Mouse (Mus musculus) gastrocnemius, adult 18-20 months (tissue): Measurements from ENCODE around the gene Ppib. TPM values are rescaled to one million over a fixed set of nuclear protein-coding genes. Genes with fewer than 3 reads are reported as not detected.
A peak's percentile ranks its signal among the peaks of the same experiment; 100 is the strongest.

Source experiments
- DNase-seq: peaks from one replicate; pipeline ENCODE4 v3.0.0; 2021; ENCODE audit warnings: low spot score
- total RNA-seq, 2 experiments: library from RNA; stranded (reverse); gene quantifications; 2 replicates each; pipeline ENCODE4 v1.2.3; 2021

Gene Ppib
- total RNA-seq, 2 experiments from 2014 or later = 32.4 to 38.4 TPM

GRCm38 (mm10) chr9:66072754-66073153 is 12.7 kb downstream of the Ppib start:
- DNase-seq = no peak

- no peak for DNase-seq
Observed at GRCm38 (mm10) chr9:66078072-66078471, 18.1 kb downstream of the Ppib start.

GRCm38 (mm10) chr9:66078493-66078892 is 18.5 kb downstream of the Ppib start:
- no peak for DNase-seq

- DNase-seq = no peak
Observed at GRCm38 (mm10) chr9:66080804-66081459, 20.9 kb downstream of the Ppib start.

GRCm38 (mm10) chr9:66081999-66082398 is 22.0 kb downstream of the Ppib start:
- no peak for DNase-seq

GRCm38 (mm10) chr9:66084171-66084570 is 24.1 kb downstream of the Ppib start:
- no peak for DNase-seq

- DNase-seq = no peak
Observed at GRCm38 (mm10) chr9:66087062-66087461, 27.0 kb downstream of the Ppib start.

- peak; percentile 61 for DNase-seq
Observed at GRCm38 (mm10) chr9:66088411-66088810, 28.4 kb downstream of the Ppib start.

- DNase-seq = no peak
Observed at GRCm38 (mm10) chr9:66090593-66091244, 30.7 kb downstream of the Ppib start.

GRCm38 (mm10) chr9:66091327-66092231 is 31.6 kb downstream of the Ppib start:
- DNase-seq = no peak

- DNase-seq = no peak
Observed at GRCm38 (mm10) chr9:66092664-66093063, 32.6 kb downstream of the Ppib start.

- DNase-seq = no peak
Observed at GRCm38 (mm10) chr9:66101577-66101976, 41.6 kb downstream of the Ppib start.

- no peak for DNase-seq
Observed at GRCm38 (mm10) chr9:66102668-66103067, 42.6 kb downstream of the Ppib start.

- DNase-seq = no peak
Observed at GRCm38 (mm10) chr9:66104601-66105000, 44.6 kb downstream of the Ppib start.

GRCm38 (mm10) chr9:66105168-66105567 is 45.1 kb downstream of the Ppib start:
- DNase-seq = no peak

- DNase-seq = no peak
Observed at GRCm38 (mm10) chr9:66109574-66109973, 49.6 kb downstream of the Ppib start.

- DNase-seq = no peak
Observed at GRCm38 (mm10) chr9:66110126-66110525, 50.1 kb downstream of the Ppib start.

GRCm38 (mm10) chr9:66110611-66111379 is 50.8 kb downstream of the Ppib start:
- no peak for DNase-seq

- DNase-seq = no peak
Observed at GRCm38 (mm10) chr9:66114341-66114740, 54.3 kb downstream of the Ppib start.
